Mouse (Mus musculus) forebrain, embryonic 14.5 days (tissue): ENCODE data around the gene Prss50. TPM values are rescaled to one million over a fixed set of nuclear protein-coding genes. Genes with fewer than 3 reads are reported as not detected.

Experiments used
- ATAC-seq: fragments of 200-750 bp; cut with Nextera tagmentation; 2 replicates; pipeline ENCODE4 v1.8.0; 2017; ENCODE audit warnings: mild to moderate bottlenecking, moderate library complexity
- DNase-seq: peaks from one replicate; pipeline ENCODE4 v3.0.0-alpha.2; 2015; ENCODE audit warnings: low spot score
- H3K27ac ChIP-seq: fragments of 300-500 bp; sonication (generic); 2 replicates; pipeline ENCODE4 v1.5.1; 2014; ENCODE audit warnings: low read depth, mild to moderate bottlenecking, control low read depth, low read length, moderate library complexity
- H3K27me3 ChIP-seq: fragments of 300-500 bp; sonication (generic); replicated peaks from 2 replicates; pipeline ENCODE4 v1.6.1; 2014; ENCODE audit warnings: low read length, control low read depth, mixed read lengths; ENCODE audit not compliant: control insufficient read depth, insufficient read depth
- H3K36me3 ChIP-seq: fragments of 300-500 bp; sonication (generic); 2 replicates; pipeline ENCODE4 v1.6.1; 2014; ENCODE audit warnings: low read length, control low read depth; ENCODE audit not compliant: control insufficient read depth, insufficient read depth
- H3K4me1 ChIP-seq: fragments of 300-500 bp; sonication (generic); 2 replicates; pipeline ENCODE4 v1.6.1; 2014; ENCODE audit warnings: antibody characterized with exemption, low read length, control low read depth; ENCODE audit not compliant: control insufficient read depth, insufficient read depth
- H3K4me2 ChIP-seq: fragments of 300-500 bp; sonication (generic); 2 replicates; pipeline ENCODE4 v1.6.1; 2014; ENCODE audit warnings: mild to moderate bottlenecking, control low read depth, low read length
- H3K4me3 ChIP-seq: fragments of 300-500 bp; sonication (generic); 2 replicates; pipeline ENCODE4 v1.5.1; 2014; ENCODE audit warnings: low read depth, low read length, control low read depth
- H3K9ac ChIP-seq: fragments of 300-500 bp; sonication (generic); 2 replicates; pipeline ENCODE4 v1.6.1; 2014; ENCODE audit warnings: mild to moderate bottlenecking, low read length, control low read depth, moderate library complexity
- H3K9me3 ChIP-seq: fragments of 300-500 bp; sonication (generic); replicated peaks from 2 replicates; pipeline ENCODE4 v1.6.1; 2016; ENCODE audit warnings: low read length, control low read depth, mixed read lengths; ENCODE audit not compliant: control insufficient read depth
- WGBS: fragments of 180-500 bp; shearing (Covaris S2); extraction: QIAGEN DNeasy Blood & Tissue Kit; methylation state at CpG from one replicate; pipeline ENCODE4 v1.1.7; 2014; 5-methylcytosine and 5-hydroxymethylcytosine counted together
- polyA plus RNA-seq: library from polyadenylated mRNA; unstranded; fragments of >200 nt; fragmentation: Nextera tagmentation; extraction: Ambion mirVana; gene quantifications from 2 replicates; pipeline ENCODE4 v1.2.1, GENCODE M21; 2014

Prss50 gene
- polyA plus RNA-seq, 1 experiment from 2014 or later, result not detected

- peaks cover 5% of the 10 kb centered on the region for H3K4me1 ChIP-seq
- peak within 1 kb of the TSS; percentile 76 for H3K4me2 ChIP-seq
- WGBS, result 13% methylated on average over 12 of the region's 12 CpGs
- H3K27ac ChIP-seq, result no peak within 1 kb of the TSS
- no peaks in the 10 kb centered on the region for H3K9me3 ChIP-seq
- no peak for DNase-seq
- peak within 1 kb of the TSS; percentile 38 for H3K4me3 ChIP-seq
- peak within 1 kb of the TSS; percentile 41; the same call in 1 of the 2 replicates for H3K9ac ChIP-seq
- peak; percentile 11; the same call in 1 of the 2 replicates for ATAC-seq
- H3K27me3 ChIP-seq, result peaks cover 27% of the 10 kb centered on the region
- H3K36me3 ChIP-seq, result no peaks in the 10 kb centered on the region
These were observed 21.6 kb downstream of the Prss50 start, which contains the start of gene Als2cl for GRCm38 (mm10) chr9:110879191-110879920. TSS of gene Als2cl (plus strand) at chr9:110879870.

DNA sequence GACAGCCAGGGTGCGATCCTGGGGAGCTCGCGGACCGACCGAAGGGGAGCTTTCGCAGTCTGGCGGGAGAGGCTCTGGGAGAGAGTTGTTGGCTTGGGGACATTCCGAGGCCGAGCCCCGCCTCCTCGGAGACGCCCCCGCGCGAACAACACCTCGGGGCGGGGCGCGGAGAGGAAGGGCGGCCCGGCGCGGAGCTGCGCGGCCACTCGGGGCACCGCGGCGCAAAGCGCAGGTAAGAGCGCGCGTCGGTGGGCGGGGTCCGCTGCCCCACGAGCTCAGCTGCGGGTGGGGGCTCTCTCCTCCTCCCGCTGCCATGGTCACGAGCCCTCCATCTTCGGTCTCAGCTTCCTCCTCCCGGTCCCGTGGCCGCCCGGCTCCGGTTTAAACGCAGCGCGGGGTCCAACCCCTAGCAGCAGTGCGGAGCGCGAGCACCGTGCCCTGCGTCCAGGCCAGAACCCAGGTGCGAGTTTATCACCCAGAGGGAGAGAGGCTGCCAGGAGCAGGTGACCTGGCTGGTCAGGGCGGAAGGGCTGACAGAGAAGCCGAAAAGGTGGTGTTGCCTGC is 22.3 kb downstream of the Prss50 start, which contains the start of gene Tmie:
Tmie (minus strand) TSS at position 116 of the 564 bp plus-strand sequence.
- Histone ChIP-seq H3K36me3 (no peaks in the 10 kb centered on the region), H3K27me3 (peaks cover 27% of the 10 kb centered on the region), H3K4me2 (peak within 1 kb of the TSS; percentile 76), H3K4me1 (no peaks in the 10 kb centered on the region), H3K4me3 (peak within 1 kb of the TSS; percentile 38), H3K9ac (peak within 1 kb of the TSS; percentile 41; the same call in 1 of the 2 replicates), H3K9me3 (no peaks in the 10 kb centered on the region), H3K27ac (no peak within 1 kb of the TSS)
- DNase-seq (no peak), ATAC-seq (peak; percentile 23; the same call in 1 of the 2 replicates)
- WGBS, result under 1% methylated on average over 53 of the region's 57 CpGs

DNA sequence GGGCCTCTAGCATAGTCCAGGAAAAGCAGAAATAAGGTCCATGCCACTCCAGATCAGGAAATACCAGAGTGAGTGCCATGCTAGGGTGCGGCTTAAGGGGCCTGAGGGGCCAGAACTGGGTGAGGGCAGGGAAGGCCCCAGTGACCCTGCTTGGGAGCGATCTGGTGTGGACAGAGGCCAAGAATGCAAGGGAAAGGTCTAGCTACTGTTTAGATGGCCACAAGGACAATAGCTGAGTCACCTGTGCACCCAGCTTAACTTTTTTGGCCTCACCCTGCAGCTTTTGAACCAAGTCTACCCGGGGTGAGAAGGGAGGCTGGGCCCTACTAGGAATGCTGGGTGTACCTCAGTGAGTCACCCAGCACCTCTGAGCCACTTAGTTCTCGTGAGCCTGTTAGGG is 23.0 kb downstream of the Prss50 start:
- H3K9me3 ChIP-seq, result no peaks in the 10 kb centered on the region
- no peak for DNase-seq
- peak overlapping the region; percentile 76; the same call in 1 of the 2 replicates for H3K4me2 ChIP-seq
- H3K9ac ChIP-seq, result no peak overlapping the region
- WGBS, result 74% methylated on average over 4 of the region's 4 CpGs
- no peaks in the 10 kb centered on the region for H3K36me3 ChIP-seq
- H3K27ac ChIP-seq, result no peak overlapping the region
- no peak for ATAC-seq
- H3K4me1 ChIP-seq, result no peaks in the 10 kb centered on the region
- H3K4me3 ChIP-seq, result no peak overlapping the region
- H3K27me3 ChIP-seq, result peaks cover 27% of the 10 kb centered on the region

DNA sequence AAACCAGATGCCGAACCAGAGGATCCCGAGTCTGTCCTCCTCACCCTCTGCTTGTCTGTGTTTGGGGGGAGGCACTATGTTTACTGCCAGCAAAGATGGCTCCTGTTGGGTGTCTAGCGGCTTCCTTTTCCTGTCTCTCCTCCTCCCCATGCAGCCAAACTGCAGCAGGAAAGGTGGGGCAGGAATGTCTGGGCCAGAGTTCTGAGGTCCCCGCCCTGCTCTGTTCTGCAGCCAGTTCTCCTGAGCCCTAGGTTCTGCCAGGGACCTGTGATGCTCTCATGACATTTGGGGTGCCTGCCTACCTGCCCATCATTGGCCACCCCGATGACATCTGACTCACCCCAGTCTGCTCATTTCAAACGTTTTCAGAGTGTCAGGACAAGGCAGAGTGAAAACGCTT is 24.2 kb downstream of the Prss50 start:
- Histone ChIP-seq H3K27ac (no peak overlapping the region), H3K9me3 (no peaks in the 10 kb centered on the region), H3K36me3 (no peaks in the 10 kb centered on the region), H3K4me1 (no peaks in the 10 kb centered on the region), H3K27me3 (peaks cover 27% of the 10 kb centered on the region), H3K9ac (no peak overlapping the region), H3K4me3 (no peak overlapping the region), H3K4me2 (no peak overlapping the region)
- DNase-seq (no peak), ATAC-seq (no peak)
- WGBS, result 67% methylated on average over 7 of the region's 7 CpGs

GRCm38 (mm10) chr9:110887388-110888303 is 29.9 kb downstream of the Prss50 start:
- ATAC-seq, result no peak

DNA sequence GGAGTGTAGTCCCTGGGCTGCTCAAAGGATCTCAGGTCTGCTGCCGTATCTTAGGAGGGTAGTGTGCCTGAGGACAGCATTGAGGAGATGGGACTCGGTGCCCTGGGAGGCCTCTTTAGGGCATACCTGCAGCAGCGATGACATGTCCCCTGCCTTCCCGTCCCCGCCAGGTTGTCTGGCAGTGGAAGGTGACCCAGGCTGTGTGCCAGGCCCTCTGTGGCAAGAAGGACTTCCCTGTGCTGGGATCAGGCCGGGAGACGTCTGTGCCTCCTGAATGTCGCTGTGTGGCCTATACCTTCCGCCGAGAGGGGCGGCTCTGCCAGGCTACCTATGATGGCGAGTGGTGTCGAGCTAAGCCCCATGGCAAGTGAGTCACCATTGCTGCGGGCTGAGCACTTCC is 31.2 kb downstream of the Prss50 start:
- no peak overlapping the region for H3K27ac ChIP-seq
- ATAC-seq, result no peak
- no peak overlapping the region for H3K9ac ChIP-seq
- H3K27me3 ChIP-seq, result no peaks in the 10 kb centered on the region
- DNase-seq, result no peak
- H3K4me3 ChIP-seq, result no peak overlapping the region
- H3K36me3 ChIP-seq, result no peaks in the 10 kb centered on the region
- no peaks in the 10 kb centered on the region for H3K4me1 ChIP-seq
- no peaks in the 10 kb centered on the region for H3K9me3 ChIP-seq
- WGBS, result 90% methylated on average over 14 of the region's 14 CpGs
- H3K4me2 ChIP-seq, result no peak overlapping the region

More at GRCm38 (mm10) chr9:110887388-110888303, 29.9 kb downstream of the Prss50 start:
- Histone ChIP-seq H3K27me3 (no peaks in the 10 kb centered on the region), H3K27ac (no peak overlapping the region), H3K36me3 (no peaks in the 10 kb centered on the region), H3K4me3 (no peak overlapping the region), H3K4me2 (no peak overlapping the region), H3K9ac (no peak overlapping the region), H3K4me1 (no peaks in the 10 kb centered on the region), H3K9me3 (no peaks in the 10 kb centered on the region)
- WGBS, result 65% methylated on average over 9 of the region's 9 CpGs
- DNase-seq, result no peak

DNA sequence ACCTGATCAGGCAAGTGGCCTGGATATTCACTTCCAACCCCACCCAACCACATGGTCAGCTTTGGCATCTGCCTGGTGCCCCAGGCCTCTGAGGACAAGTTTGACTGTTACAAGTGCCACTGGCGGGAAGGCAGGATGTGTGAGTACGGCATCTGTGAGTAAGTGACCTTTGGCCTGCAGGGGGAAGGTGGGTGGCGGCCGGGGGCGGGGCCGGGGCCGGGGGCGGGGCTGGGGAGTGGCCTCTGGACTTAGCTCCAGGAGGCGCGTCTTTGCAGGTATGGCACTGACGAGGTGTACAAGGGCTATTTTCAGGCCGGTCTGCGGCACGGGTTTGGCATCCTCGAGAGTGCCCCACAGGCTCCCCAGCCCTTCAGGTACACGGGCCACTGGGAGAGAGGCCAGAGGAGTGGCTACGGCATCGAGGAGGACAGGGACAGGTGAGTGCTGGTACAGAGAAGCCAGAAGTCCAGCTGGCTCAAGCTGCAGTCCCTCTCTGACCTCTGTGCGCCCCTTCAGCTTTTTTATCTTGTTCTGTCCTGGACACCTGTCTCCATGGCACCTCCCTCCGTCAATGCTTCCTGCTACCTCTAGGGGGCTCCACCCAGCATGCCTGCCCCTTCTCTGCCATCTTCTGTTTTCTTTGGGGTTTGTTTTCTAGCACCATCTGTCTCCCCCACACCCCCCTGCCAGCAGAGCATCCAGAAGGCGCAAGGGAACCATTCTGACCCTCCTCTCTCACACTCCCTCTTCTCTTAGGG is 32.4 kb downstream of the Prss50 start:
- Histone ChIP-seq H3K4me3 (no peak overlapping the region), H3K27me3 (no peaks in the 10 kb centered on the region), H3K4me2 (no peak overlapping the region), H3K9ac (no peak overlapping the region), H3K4me1 (no peaks in the 10 kb centered on the region), H3K36me3 (no peaks in the 10 kb centered on the region), H3K27ac (no peak overlapping the region), H3K9me3 (no peaks in the 10 kb centered on the region)
- 8% methylated on average over 20 of the region's 21 CpGs for WGBS
- ATAC-seq (no peak), DNase-seq (no peak)
